ENCODE assay signal across 16 mouse cellular contexts in the genomic region with DNA sequence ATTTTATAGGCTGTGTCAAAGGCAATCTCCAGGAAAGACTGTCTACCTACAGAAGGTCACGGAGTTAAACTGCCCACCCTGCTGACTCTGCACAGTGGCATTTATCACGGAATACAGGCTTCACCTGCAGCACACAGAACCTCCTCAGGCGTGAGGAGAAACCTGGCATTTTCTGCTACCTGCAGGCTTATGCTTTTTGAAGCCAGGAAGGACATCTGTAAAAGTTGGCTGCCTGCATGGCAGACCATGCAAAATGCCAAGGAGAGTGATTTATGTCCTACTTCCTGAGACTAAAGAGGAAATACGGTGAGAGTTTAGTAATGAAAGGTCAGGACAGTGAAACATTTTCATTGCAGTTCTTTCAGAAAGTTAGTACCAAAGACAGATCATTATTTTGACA.
DNase-seq lines count a peak whose midpoint lies in the region; ATAC-seq and TF ChIP-seq lines count a peak whose summit lies in the region.
"Had no signal": no experiment of that assay in that cellular context is flagged by ENCODE, and none has a peak within 500 bp of the region (broad histone marks: within the 10 kb centered on the region; RNA-seq: fewer than 3 reads in every experiment).

No protein-coding gene starts in this region.

- H3K27ac ChIP-seq in midbrain, postnatal 0 days (ENCODE audit: low read depth, low read length): no peak overlapping the region
- no peak overlapping the region for H3K27ac ChIP-seq in midbrain, embryonic 14.5 days (replicated peaks; ENCODE audit: low read depth, low read length)
- H3K27ac ChIP-seq: intestine, embryonic 15.5 days; liver, embryonic 13.5 days had no signal

- no peaks in the 10 kb centered on the region for H3K36me3 ChIP-seq in midbrain, postnatal 0 days (ENCODE audit: insufficient read depth, low read length)
- H3K36me3 ChIP-seq in midbrain, embryonic 14.5 days (ENCODE audit: control insufficient read depth, insufficient read depth, low read length): no peaks in the 10 kb centered on the region
- H3K36me3 ChIP-seq: intestine, embryonic 15.5 days; liver, embryonic 13.5 days had no signal

- ATAC-seq in midbrain, postnatal 0 days (ENCODE audit: low FRiP score): no peak
- no peak for ATAC-seq in midbrain, embryonic 14.5 days (ENCODE audit: low FRiP score, low TSS enrichment)
- ATAC-seq in inflammation-experienced regulatory T-cells, adult 6 months: no peak
- ATAC-seq: intestine, embryonic 15.5 days had no signal

- no peaks in the 10 kb centered on the region for H3K27me3 ChIP-seq in midbrain, postnatal 0 days (ENCODE audit: insufficient read depth, low read length)
- no peaks in the 10 kb centered on the region for H3K27me3 ChIP-seq in midbrain, embryonic 14.5 days (ENCODE audit: control insufficient read depth, insufficient read depth, low read length)
- H3K27me3 ChIP-seq: intestine, embryonic 15.5 days; liver, embryonic 13.5 days had no signal

- no peaks in the 10 kb centered on the region for H3K9me3 ChIP-seq in midbrain, postnatal 0 days (ENCODE audit: low read length)
- H3K9me3 ChIP-seq in midbrain, embryonic 14.5 days (ENCODE audit: control insufficient read depth, low read length): no peaks in the 10 kb centered on the region
- H3K9me3 ChIP-seq: intestine, embryonic 15.5 days; liver, embryonic 13.5 days had no signal

- no peak overlapping the region for H3K9ac ChIP-seq in midbrain, postnatal 0 days (replicated peaks; ENCODE audit: low read length, poor library complexity, severe bottlenecking)
- H3K9ac ChIP-seq in midbrain, embryonic 14.5 days (replicated peaks; ENCODE audit: low read length): no peak overlapping the region
- H3K9ac ChIP-seq: intestine, embryonic 15.5 days; liver, embryonic 13.5 days had no signal

- no peak overlapping the region for H3K4me2 ChIP-seq in midbrain, postnatal 0 days (ENCODE audit: low read depth, low read length, poor library complexity, severe bottlenecking)
- H3K4me2 ChIP-seq in midbrain, embryonic 14.5 days (ENCODE audit: low read length): no peak overlapping the region
- H3K4me2 ChIP-seq: heart, embryonic 11.5 days; intestine, embryonic 15.5 days; liver, embryonic 13.5 days; midbrain, embryonic 11.5 days had no signal

- DNase-seq in cerebellum, postnatal 14 days: peak; percentile 72 to 86
- DNase-seq in cerebellum, adult 11-12 months: no peak
- DNase-seq in midbrain, postnatal 0 days (ENCODE audit: low spot score): peak; percentile 40
- DNase-seq in midbrain, embryonic 14.5 days: no peak
- peak; percentile 47 for DNase-seq in embryo, embryonic 11 days
- peak; percentile 68 for DNase-seq in mesoderm, embryonic 11.5 days (ENCODE audit: low read depth, low spot score)
- DNase-seq: gastrocnemius, postnatal 25 days; kidney, postnatal 25 days; liver, embryonic 13.5 days; right cerebral cortex, adult 18-20 months; thymus, postnatal 36 days had no signal

- TF ChIP-seq CTCF in midbrain, postnatal 0 days (IDR thresholded peaks at IDR 0.05): no peak

- WGBS in midbrain, postnatal 0 days: 85% methylated on average over 4 of the region's 4 CpGs
- 87% methylated on average over 4 of the region's 4 CpGs for WGBS in midbrain, embryonic 14.5 days

- H3K4me1 ChIP-seq in midbrain, postnatal 0 days (ENCODE audit: insufficient read depth, low read length): no peaks in the 10 kb centered on the region
- no peaks in the 10 kb centered on the region for H3K4me1 ChIP-seq in midbrain, embryonic 14.5 days (ENCODE audit: control insufficient read depth, insufficient read depth, low read length)
- H3K4me1 ChIP-seq: intestine, embryonic 15.5 days; liver, embryonic 13.5 days had no signal

- no peak overlapping the region for H3K4me3 ChIP-seq in midbrain, postnatal 0 days (ENCODE audit: low read depth, low read length)
- no peak overlapping the region for H3K4me3 ChIP-seq in midbrain, embryonic 14.5 days (replicated peaks; ENCODE audit: low read depth, low read length)
- H3K4me3 ChIP-seq: intestine, embryonic 15.5 days; liver, embryonic 13.5 days; myocyte had no signal

Comparison
In these comparisons a context has a peak if more than half of its experiments do, and no peak if none do; other contexts are left out.
1. DNase-seq: peak in cerebellum, postnatal 14 days (2 of 2), midbrain, postnatal 0 days (single experiment), embryo, embryonic 11 days (single experiment) and mesoderm, embryonic 11.5 days (single experiment); none in cerebellum, adult 11-12 months (single experiment) and midbrain, embryonic 14.5 days (single experiment).